Mouse (Mus musculus) brain, embryonic 14.5 days (tissue): ENCODE measurements around the gene Nmb. TPM values are rescaled to one million over a fixed set of nuclear protein-coding genes. Genes with fewer than 3 reads are reported as not detected.
A peak's percentile ranks its signal among the peaks of the same experiment; 100 is the strongest.
"Not testable (repeated sequence)": the region's sequence is repeated elsewhere in the genome, so short reads cannot be mapped to it uniquely, and the experiment has no call there.

ENCODE experiments used
- DNase-seq: peaks from one replicate; pipeline ENCODE4 v3.0.0-alpha.2; 2011; ENCODE audit warnings: low read depth
- CTCF ChIP-seq: fragments of 200-500 bp; IDR thresholded peaks from 2 replicates; pipeline ENCODE4 v1.5.1; 2012; ENCODE audit warnings: inconsistent platforms, mild to moderate bottlenecking, moderate library complexity, borderline replicate concordance; ENCODE audit not compliant: insufficient read depth, insufficient read length; ENCODE audit errors: extremely low read depth
- POLR2A ChIP-seq: fragments of 200-500 bp; IDR thresholded peaks from 2 replicates; pipeline ENCODE4 v1.6.1; 2012; ENCODE audit warnings: mild to moderate bottlenecking, inconsistent platforms, borderline replicate concordance; ENCODE audit not compliant: poor library complexity, insufficient read depth, insufficient read length, severe bottlenecking; ENCODE audit errors: extremely low read depth
- polyA plus RNA-seq: library from polyadenylated mRNA; depleted of rRNA; stranded (reverse); fragments of >200 nt; gene quantifications from 2 replicates; pipeline ENCODE4 v1.2.3, GENCODE M21; 2012; rRNA removed

Gene Nmb
- polyA plus RNA-seq, result 10.3 and 10.5 TPM in 2 replicates

- peak; percentile 84 for DNase-seq
- no peak for TF ChIP-seq POLR2A
- no peak for TF ChIP-seq CTCF
These were observed at the start of gene Nmb for GRCm38 (mm10) chr7:80904921-80905515. Gene Nmb, minus strand, starts transcription at chr7:80905076.

DNA sequence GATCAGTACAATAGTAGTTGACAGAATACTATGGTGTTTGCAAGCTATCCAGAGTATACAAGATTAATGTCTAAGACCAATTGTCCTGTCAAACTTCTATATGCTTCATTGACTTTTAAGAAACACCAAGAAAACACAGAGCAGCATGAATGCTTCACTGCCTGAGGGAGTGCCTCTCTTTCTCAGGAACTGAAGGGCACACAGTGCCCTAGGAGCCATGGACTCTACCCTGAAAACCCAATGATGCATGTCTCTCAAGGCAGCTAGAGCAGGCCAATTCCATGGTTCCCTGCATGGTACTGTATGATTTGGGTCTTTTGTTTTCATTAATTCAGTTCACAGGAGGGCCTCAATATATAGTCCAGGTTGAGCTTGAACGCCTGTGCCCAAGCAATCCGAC, 49.4 kb upstream of the Nmb start:
- no peak for TF ChIP-seq POLR2A
- TF ChIP-seq CTCF, result no peak

GRCm38 (mm10) chr7:80952140-80952539, 47.3 kb upstream of the Nmb start:
- no peak for DNase-seq
- TF ChIP-seq POLR2A, result no peak
- TF ChIP-seq CTCF, result no peak

More for the DNA sequence above, 49.4 kb upstream of the Nmb start:
- no peak for DNase-seq

GRCm38 (mm10) chr7:80951461-80951860, 46.6 kb upstream of the Nmb start:
- DNase-seq, result no peak
- TF ChIP-seq POLR2A (no peak), CTCF (no peak)

GRCm38 (mm10) chr7:80947445-80948350, 42.8 kb upstream of the Nmb start, which contains the start of gene Sec11a:
Gene Sec11a, minus strand, starts transcription at chr7:80947780.
- TF ChIP-seq CTCF (no peak), POLR2A (peak; percentile 78; the same call in 1 of the 2 replicates)
- peak; percentile 98 for DNase-seq

GRCm38 (mm10) chr7:80939808-80940207, 34.9 kb upstream of the Nmb start:
- no peak for DNase-seq
- no peak for TF ChIP-seq POLR2A
- no peak for TF ChIP-seq CTCF

- not testable (repeated sequence) for DNase-seq
These were observed 32.4 kb upstream of the Nmb start for GRCm38 (mm10) chr7:80937304-80937666.

- not testable (repeated sequence) for DNase-seq
These were observed 31.9 kb upstream of the Nmb start for GRCm38 (mm10) chr7:80936617-80937303.

DNA sequence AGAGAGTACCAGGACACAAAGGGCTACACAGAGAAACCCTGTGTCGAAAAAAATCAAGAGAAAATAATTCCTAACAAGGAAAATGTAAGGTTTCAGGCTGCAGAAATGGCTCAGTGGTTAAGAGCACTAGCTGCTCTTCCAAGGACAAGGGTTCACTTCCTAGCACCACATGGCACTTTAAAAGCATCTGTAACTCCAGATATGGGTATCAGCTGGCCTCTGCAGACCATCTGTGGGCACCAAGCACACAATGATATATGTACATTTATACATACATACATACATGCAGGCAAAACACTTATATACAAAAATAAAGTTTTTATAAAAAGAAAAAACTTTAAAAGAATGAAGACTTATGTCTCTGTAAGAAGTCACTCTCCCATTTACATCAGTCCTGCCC, 31.0 kb upstream of the Nmb start:
- DNase-seq, result no peak
- TF ChIP-seq POLR2A (no peak), CTCF (no peak)

- DNase-seq, result no peak
- TF ChIP-seq CTCF, result no peak
- no peak for TF ChIP-seq POLR2A
These were observed 27.9 kb upstream of the Nmb start for GRCm38 (mm10) chr7:80932777-80933176.

GRCm38 (mm10) chr7:80931618-80932207, 26.8 kb upstream of the Nmb start:
- TF ChIP-seq CTCF (no peak), POLR2A (no peak)

More at GRCm38 (mm10) chr7:80931618-80932207, 26.8 kb upstream of the Nmb start:
- peak; percentile 7 for DNase-seq
